Mouse (Mus musculus) testis, adult 2 months (tissue): ENCODE measurements around the gene Tenm3. TPM values are rescaled to one million over a fixed set of nuclear protein-coding genes. Genes with fewer than 3 reads are reported as not detected.
A peak's percentile ranks its signal among the peaks of the same experiment; 100 is the strongest.

ENCODE experiments used
- H3K27ac ChIP-seq: fragments of 200-500 bp; 2 replicates; pipeline ENCODE4 v1.5.1; 2012; ENCODE audit warnings: low read depth, low read length; ENCODE audit not compliant: control insufficient read depth, insufficient read depth
- H3K27me3 ChIP-seq: fragments of 200-500 bp; 2 replicates; pipeline ENCODE4 v1.6.1; 2012; ENCODE audit warnings: mild to moderate bottlenecking, low read length, moderate library complexity; ENCODE audit not compliant: control insufficient read depth, insufficient read depth
- H3K36me3 ChIP-seq: fragments of 200-500 bp; 2 replicates; pipeline ENCODE4 v1.6.1; 2012; ENCODE audit warnings: mild to moderate bottlenecking, low read length; ENCODE audit not compliant: control insufficient read depth, insufficient read depth
- H3K4me1 ChIP-seq: fragments of 200-500 bp; 2 replicates; pipeline ENCODE4 v1.6.1; 2012; ENCODE audit warnings: low read length; ENCODE audit not compliant: control insufficient read depth, insufficient read depth
- H3K4me3 ChIP-seq: fragments of 200-500 bp; 2 replicates; pipeline ENCODE4 v1.5.1; 2012; ENCODE audit warnings: low read depth, mild to moderate bottlenecking, low read length, moderate library complexity, mixed read lengths; ENCODE audit not compliant: control insufficient read depth
- CTCF ChIP-seq: fragments of 200-500 bp; IDR thresholded peaks from 2 replicates; pipeline ENCODE4 v1.5.1; 2012; ENCODE audit warnings: low read depth, mild to moderate bottlenecking, inconsistent platforms, low read length, moderate library complexity; ENCODE audit not compliant: control insufficient read depth, insufficient read depth, insufficient replicate concordance
- POLR2A ChIP-seq: fragments of 200-500 bp; IDR thresholded peaks from 2 replicates; pipeline ENCODE4 v1.6.1; 2012; ENCODE audit warnings: low read depth, mild to moderate bottlenecking, inconsistent platforms, low read length, moderate library complexity; ENCODE audit not compliant: control insufficient read depth
- polyA plus RNA-seq: library from polyadenylated mRNA; depleted of rRNA; stranded (reverse); fragments of >200 nt; gene quantifications from 2 replicates; pipeline ENCODE4 v1.2.3, GENCODE M21; 2012

The Tenm3 gene
- polyA plus RNA-seq, 1 experiment: 4.2 TPM

DNA sequence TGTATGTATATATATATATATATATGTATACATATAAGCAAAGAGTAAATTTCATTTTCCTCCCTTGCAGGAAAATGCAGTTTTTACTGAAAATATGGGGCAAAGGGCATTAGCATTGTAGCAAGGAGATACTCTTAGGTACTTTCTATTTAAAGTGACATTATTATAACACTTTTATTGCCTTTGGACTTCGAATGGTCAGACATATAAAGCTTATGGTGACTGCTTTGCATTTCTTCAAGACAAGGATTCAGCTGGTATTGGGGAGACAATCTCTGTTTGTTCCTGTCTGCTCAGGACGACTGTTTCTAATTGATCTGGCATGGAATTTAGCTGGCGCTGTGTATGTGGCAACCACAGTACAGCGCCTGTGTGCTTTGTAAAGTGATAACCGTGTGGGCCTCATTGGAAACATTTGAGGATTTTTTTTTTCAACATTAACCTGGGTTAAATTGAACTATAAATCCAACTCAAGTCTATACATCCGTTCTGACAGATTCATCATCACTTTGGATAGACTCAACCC is 5.4 kb upstream of the Tenm3 start:
- Histone ChIP-seq H3K4me3 (no peak overlapping the region), H3K27ac (no peak overlapping the region), H3K27me3 (no peaks in the 10 kb centered on the region), H3K4me1 (peaks cover 2% of the 10 kb centered on the region; the same call in 1 of the 2 replicates), H3K36me3 (no peaks in the 10 kb centered on the region)
- TF ChIP-seq CTCF (no peak), POLR2A (no peak)

DNA sequence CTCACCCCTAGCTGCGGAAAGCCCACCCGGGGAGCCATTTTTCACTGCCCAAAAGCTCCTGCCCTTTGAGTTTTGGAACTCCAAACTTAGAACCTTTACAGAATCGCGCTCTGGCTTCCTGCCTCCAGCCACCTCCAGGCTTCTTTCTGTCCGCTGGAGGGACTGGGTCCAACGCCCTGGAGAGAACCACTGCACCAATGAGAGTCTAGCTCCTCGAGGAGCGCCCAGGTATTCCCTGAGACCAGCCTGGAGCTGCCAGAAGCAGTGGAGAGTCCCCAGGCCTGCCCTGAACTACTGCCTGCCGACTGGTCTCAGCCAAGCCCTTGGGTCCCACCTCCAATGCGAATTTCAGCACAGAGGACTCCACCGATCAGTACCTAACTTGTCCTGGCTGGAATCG is 1.2 kb upstream of the Tenm3 start:
- H3K4me3 ChIP-seq: no peak overlapping the region
- H3K36me3 ChIP-seq: no peaks in the 10 kb centered on the region
- H3K27me3 ChIP-seq: no peaks in the 10 kb centered on the region
- H3K27ac ChIP-seq: no peak overlapping the region
- H3K4me1 ChIP-seq: peaks cover 12% of the 10 kb centered on the region
- TF ChIP-seq CTCF: no peak
- no peak for TF ChIP-seq POLR2A

DNA sequence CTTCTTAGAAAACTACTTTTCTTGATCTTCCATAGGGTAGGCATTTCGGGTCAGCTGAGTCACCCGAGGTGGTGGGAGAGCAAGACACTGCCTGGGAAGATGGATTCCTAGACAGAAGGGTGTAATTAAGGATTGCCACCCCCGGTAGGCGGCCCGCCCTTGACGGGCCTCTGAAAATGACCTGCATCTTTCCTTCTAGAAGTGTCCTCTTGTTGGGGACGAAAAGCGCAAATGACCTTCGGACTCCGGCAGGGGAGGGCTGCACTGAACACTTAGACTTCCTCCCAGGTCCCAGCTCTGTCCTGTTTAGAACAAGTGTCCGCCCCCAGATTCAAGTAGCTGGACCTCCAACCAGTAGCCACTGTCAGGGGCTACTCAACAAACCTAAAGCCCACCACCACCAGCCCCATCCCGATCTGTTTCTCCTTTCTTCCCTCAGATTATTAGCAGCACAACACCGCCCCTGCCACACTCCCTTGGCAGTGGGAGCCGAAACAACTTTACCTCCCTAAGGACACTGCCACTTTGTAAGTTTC is 687 bp upstream of the Tenm3 start:
- Histone ChIP-seq H3K4me1 (peaks cover 12% of the 10 kb centered on the region), H3K27ac (no peak overlapping the region), H3K27me3 (no peaks in the 10 kb centered on the region), H3K4me3 (no peak overlapping the region), H3K36me3 (no peaks in the 10 kb centered on the region)
- TF ChIP-seq CTCF (no peak), POLR2A (no peak)

DNA sequence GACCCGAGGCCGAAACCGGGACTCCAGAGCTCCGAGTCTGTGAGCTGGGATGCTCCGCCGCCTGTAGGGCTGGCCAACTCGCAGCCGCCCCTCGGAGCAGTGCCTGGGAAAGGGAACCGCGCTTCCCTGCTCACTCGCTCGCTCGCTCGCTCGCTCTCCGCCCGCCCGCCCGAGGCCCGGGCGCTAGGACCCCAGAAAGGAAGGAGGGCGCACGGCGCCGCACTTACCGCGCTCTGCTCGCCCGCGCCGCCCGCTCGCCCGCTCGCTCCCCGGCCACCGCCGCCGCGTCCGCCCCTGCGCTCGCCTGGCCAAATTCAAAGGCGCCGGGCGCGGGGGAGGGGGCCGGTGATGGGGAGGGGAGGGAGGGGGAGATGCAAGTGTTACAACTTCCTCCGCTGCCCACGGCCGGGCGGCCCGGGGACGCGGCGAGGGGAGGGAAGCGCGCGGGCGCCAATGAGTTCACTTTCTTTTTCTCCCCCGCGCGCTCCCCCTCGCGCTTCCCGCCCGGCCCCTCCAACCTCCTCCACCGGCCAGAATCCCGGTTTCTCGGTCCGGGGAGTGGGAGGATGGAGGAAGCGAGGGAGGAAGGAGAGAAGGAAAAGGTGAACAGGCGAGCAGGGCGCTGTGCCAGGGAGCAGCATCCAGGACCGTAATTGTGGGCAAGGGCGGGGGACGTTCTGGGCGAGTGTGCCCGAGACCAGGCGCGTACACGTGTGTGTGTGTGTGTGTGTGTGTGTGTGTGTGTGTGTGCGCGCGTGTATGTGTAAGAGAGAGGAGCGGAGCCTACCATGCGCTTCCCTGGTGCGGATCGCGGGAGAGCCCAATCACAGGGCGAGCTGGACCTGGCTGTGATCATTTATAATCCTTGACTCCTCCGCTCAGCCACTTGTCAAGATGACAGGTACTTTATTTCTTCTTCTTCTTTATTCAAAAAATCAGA is 490 bp downstream of the Tenm3 start:
- peaks cover 12% of the 10 kb centered on the region for H3K4me1 ChIP-seq
- peak overlapping the region; percentile 84 for H3K4me3 ChIP-seq
- no peaks in the 10 kb centered on the region for H3K27me3 ChIP-seq
- TF ChIP-seq CTCF (no peak), POLR2A (no peak)
- H3K36me3 ChIP-seq: no peaks in the 10 kb centered on the region
- no peak overlapping the region for H3K27ac ChIP-seq

DNA sequence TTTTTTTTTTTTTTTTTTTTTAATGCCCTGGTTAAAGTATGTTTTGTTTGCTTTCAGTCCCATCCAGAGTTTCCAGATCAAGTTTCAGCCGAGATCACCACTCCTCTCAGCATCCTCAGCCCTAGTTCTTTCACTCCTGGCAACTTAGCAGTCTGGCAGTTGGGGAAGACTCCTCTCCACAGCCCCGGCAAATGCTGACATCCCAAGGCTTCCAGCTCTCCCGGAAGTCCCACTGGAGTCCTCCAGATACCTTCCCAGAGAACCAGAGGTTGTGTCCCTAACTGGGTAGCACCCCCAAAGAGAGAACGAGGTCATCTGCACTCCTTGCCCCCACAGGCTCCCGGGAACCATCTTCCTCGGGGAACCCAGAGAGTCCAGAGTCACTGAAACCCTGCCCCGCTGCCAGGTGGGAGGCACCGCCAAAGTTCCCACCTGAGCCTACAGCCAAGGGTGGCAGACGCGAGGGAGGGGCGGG is 1.2 kb downstream of the Tenm3 start:
- peak overlapping the region; percentile 84 for H3K4me3 ChIP-seq
- no peaks in the 10 kb centered on the region for H3K36me3 ChIP-seq
- peaks cover 12% of the 10 kb centered on the region for H3K4me1 ChIP-seq
- H3K27me3 ChIP-seq: no peaks in the 10 kb centered on the region
- no peak overlapping the region for H3K27ac ChIP-seq
- TF ChIP-seq POLR2A (no peak), CTCF (no peak)

DNA sequence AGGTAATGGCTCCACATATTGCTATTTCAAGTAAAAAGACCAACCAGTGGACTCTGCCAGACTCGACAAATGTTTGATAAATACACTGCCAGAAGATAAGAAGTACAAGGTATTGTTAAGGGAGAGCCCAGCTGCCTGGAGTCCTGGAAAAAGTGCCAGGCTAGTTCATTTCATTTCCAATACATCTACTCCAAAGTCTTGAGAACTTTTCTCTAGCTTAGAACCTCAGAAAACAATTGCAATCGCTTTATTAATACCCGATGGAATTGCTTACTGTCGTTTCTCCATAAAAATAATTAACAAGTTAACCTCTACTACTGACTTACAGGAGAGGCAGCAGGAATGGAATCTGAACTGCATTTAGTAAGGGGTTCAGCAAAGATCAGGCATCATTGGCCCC is 1.7 kb downstream of the Tenm3 start:
- Histone ChIP-seq H3K27me3 (no peaks in the 10 kb centered on the region), H3K27ac (no peak overlapping the region)
- no peak for TF ChIP-seq CTCF
- TF ChIP-seq POLR2A: no peak

DNA sequence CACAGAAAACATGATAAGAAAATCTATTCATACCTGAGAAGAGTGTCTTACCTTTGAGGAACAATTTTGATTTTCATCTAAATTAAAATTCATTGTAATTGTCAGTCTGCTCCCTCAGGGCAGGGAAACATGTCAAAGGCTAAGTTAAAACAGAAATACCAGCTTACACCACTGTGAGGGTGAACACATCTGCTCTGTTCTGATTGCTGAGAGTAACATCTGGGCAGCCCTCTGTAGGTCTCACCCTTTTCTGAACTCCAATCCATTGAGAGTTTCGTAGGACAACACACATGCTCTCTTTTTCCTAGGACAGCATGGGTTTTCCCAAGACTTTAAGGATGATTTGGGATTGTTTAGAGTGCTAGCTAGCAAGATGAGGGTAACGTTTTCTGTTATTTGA is 8.0 kb downstream of the Tenm3 start:
- Histone ChIP-seq H3K27me3 (no peaks in the 10 kb centered on the region), H3K4me1 (no peaks in the 10 kb centered on the region), H3K4me3 (no peak overlapping the region), H3K36me3 (no peaks in the 10 kb centered on the region), H3K27ac (no peak overlapping the region)
- TF ChIP-seq CTCF: no peak
- no peak for TF ChIP-seq POLR2A

More for the DNA sequence above, 1.7 kb downstream of the Tenm3 start:
- H3K4me3 ChIP-seq: no peak overlapping the region
- no peaks in the 10 kb centered on the region for H3K36me3 ChIP-seq
- H3K4me1 ChIP-seq: peaks cover 12% of the 10 kb centered on the region

DNA sequence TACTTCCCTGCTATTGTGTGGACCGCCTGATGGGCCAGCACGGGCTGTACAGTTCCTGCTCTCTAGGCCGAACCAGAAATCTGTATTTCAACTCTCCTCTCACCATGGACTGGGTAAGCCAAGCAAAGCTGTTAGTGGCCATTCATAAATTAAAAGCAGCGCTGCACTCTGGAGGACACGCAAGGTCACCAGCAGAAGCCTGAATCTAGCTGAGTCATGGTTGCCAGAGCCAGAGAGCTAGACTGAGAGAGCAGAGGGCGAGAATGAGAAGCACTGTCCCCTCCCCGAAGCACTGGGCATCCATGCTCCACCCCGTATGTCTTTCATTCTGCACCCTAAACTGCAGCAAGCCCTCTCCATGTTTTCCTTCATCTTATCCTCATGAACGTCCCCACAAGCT is 16.3 kb downstream of the Tenm3 start:
- no peak overlapping the region for H3K4me3 ChIP-seq

More for the DNA sequence above, 16.3 kb downstream of the Tenm3 start:
- H3K27me3 ChIP-seq: no peaks in the 10 kb centered on the region
- H3K36me3 ChIP-seq: no peaks in the 10 kb centered on the region
- no peak overlapping the region for H3K27ac ChIP-seq
- no peak for TF ChIP-seq CTCF
- no peak for TF ChIP-seq POLR2A
- no peaks in the 10 kb centered on the region for H3K4me1 ChIP-seq
